Mouse (Mus musculus) limb, embryonic 13.5 days (tissue): Measurements from ENCODE around the gene Prrc2a. TPM values are rescaled to one million over a fixed set of nuclear protein-coding genes. Genes with fewer than 3 reads are reported as not detected.

ENCODE experiments used
- ATAC-seq: fragments of 200-750 bp; cut with Nextera tagmentation; 2 replicates; pipeline ENCODE4 v1.8.0; 2017; ENCODE audit warnings: low read depth, moderate number of reproducible peaks, moderate TSS enrichment; ENCODE audit not compliant: low FRiP score
- H3K27ac ChIP-seq: fragments of 300-500 bp; sonication (generic); 2 replicates; pipeline ENCODE4 v1.5.1; 2015; ENCODE audit warnings: inconsistent platforms, mild to moderate bottlenecking, moderate library complexity
- H3K27me3 ChIP-seq: fragments of 300-500 bp; sonication (generic); 2 replicates; pipeline ENCODE4 v1.6.1; 2015; ENCODE audit warnings: mild to moderate bottlenecking, inconsistent platforms
- H3K36me3 ChIP-seq: fragments of 300-500 bp; sonication (generic); 2 replicates; pipeline ENCODE4 v1.6.1; 2015; ENCODE audit warnings: inconsistent platforms, mild to moderate bottlenecking, moderate library complexity
- H3K4me1 ChIP-seq: fragments of 300-500 bp; sonication (generic); 2 replicates; pipeline ENCODE4 v1.6.1; 2015; ENCODE audit warnings: inconsistent platforms
- H3K4me2 ChIP-seq: fragments of 300-500 bp; sonication (generic); replicated peaks from 2 replicates; pipeline ENCODE4 v1.6.1; 2015; ENCODE audit warnings: inconsistent platforms, mild to moderate bottlenecking, moderate library complexity
- H3K4me3 ChIP-seq: fragments of 300-500 bp; sonication (generic); 2 replicates; pipeline ENCODE4 v1.5.1; 2015; ENCODE audit warnings: moderate library complexity, mild to moderate bottlenecking, inconsistent platforms
- H3K9ac ChIP-seq: fragments of 300-500 bp; sonication (generic); 2 replicates; pipeline ENCODE4 v1.6.1; 2015; ENCODE audit warnings: mild to moderate bottlenecking, inconsistent platforms
- H3K9me3 ChIP-seq: fragments of 300-500 bp; sonication (generic); 2 replicates; pipeline ENCODE4 v1.6.1; 2016; ENCODE audit warnings: inconsistent platforms
- WGBS: fragments of 180-500 bp; shearing (Covaris S2); methylation state at CpG from one replicate; pipeline ENCODE4 v1.1.7; 2015; 5-methylcytosine and 5-hydroxymethylcytosine counted together
- polyA plus RNA-seq: library from polyadenylated mRNA; unstranded; fragments of >200 nt; fragmentation: Nextera tagmentation; extraction: Ambion mirVana; gene quantifications from 2 replicates; pipeline ENCODE4 v1.2.1, GENCODE M21; 2015

Gene Prrc2a
- polyA plus RNA-seq, 1 experiment from 2014 or later, result 227 TPM

DNA sequence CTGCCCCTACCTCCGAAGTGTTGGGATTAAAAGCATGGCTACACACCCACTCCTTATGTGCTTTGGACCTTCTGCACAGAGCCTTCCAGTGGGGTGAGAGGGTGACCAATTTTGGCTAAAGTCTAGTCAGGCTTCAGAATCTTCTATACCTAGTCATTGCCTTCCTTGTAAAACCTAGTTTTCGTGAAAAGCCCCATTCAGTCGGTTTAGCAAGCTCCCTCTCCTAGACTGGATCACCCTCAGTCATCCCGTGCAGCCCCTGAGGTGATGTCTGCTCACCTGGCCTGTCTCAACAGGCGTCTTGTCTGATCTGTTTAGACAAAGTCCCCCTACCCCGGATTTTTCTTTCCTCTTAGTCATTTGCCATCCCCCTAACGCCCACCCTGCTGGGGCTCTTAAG lies 33.3 kb upstream of the Prrc2a start:
- no peak overlapping the region for H3K9ac ChIP-seq
- no peak overlapping the region for H3K27ac ChIP-seq
- no peak overlapping the region for H3K4me2 ChIP-seq
- H3K36me3 ChIP-seq, result no peaks in the 10 kb centered on the region
- ATAC-seq, result no peak
- H3K4me3 ChIP-seq, result no peak overlapping the region
- H3K27me3 ChIP-seq, result peaks cover 91% of the 10 kb centered on the region
- no peaks in the 10 kb centered on the region for H3K9me3 ChIP-seq
- WGBS, result 63% methylated on average over 7 of the region's 7 CpGs
- H3K4me1 ChIP-seq, result peaks cover 15% of the 10 kb centered on the region

GRCm38 (mm10) chr17:35197126-35197525 lies 32.4 kb upstream of the Prrc2a start:
- Histone ChIP-seq H3K4me1 (peaks cover 15% of the 10 kb centered on the region), H3K27ac (no peak overlapping the region), H3K27me3 (peaks cover 82% of the 10 kb centered on the region), H3K9me3 (no peaks in the 10 kb centered on the region), H3K9ac (no peak overlapping the region), H3K4me3 (no peak overlapping the region), H3K36me3 (no peaks in the 10 kb centered on the region), H3K4me2 (no peak overlapping the region)
- WGBS, result 33% methylated on average over 6 of the region's 6 CpGs
- ATAC-seq, result no peak

GRCm38 (mm10) chr17:35196321-35196641 lies 31.6 kb upstream of the Prrc2a start:
- H3K4me1 ChIP-seq, result peaks cover 15% of the 10 kb centered on the region
- H3K4me3 ChIP-seq, result peak overlapping the region; percentile 47
- peak overlapping the region; percentile 64 for H3K9ac ChIP-seq
- ATAC-seq, result no peak
- no peak overlapping the region for H3K27ac ChIP-seq
- peaks cover 74% of the 10 kb centered on the region for H3K27me3 ChIP-seq
- no peaks in the 10 kb centered on the region for H3K36me3 ChIP-seq
- no peaks in the 10 kb centered on the region for H3K9me3 ChIP-seq
- H3K4me2 ChIP-seq, result peak overlapping the region; percentile 79
- WGBS, result 34% methylated on average over 9 of the region's 9 CpGs

DNA sequence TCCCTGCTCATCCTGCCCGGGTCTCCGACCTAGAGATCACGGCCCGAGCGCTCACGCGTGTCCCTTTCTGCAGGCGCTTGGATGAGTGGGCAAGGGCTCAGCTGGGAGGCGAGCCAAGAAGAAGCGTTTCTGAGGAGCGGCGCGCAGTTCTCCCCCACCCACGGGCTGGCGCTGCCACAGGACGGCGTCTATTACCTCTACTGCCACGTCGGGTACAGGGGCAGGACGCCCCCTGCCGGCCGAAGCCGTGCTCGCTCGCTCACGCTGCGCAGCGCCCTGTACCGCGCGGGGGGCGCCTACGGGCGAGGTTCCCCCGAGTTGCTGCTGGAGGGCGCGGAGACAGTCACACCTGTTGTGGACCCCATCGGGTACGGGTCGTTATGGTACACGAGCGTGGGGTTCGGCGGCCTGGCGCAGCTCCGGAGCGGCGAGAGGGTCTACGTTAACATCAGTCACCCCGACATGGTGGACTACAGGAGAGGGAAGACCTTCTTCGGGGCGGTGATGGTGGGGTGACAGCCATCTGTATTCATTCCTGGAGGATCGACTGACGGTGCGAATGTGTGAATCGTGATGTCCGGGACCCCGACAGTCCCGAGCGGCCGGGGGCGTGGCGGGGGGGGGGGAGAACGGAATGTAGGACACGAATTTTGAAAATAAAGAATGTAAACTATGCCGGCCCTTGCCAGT lies 31.1 kb upstream of the Prrc2a start:
- peak; percentile 85 for ATAC-seq
- Histone ChIP-seq H3K27me3 (peaks cover 69% of the 10 kb centered on the region), H3K4me3 (peak overlapping the region; percentile 47), H3K4me2 (peak overlapping the region; percentile 79), H3K36me3 (no peaks in the 10 kb centered on the region), H3K9ac (peak overlapping the region; percentile 64), H3K4me1 (peaks cover 15% of the 10 kb centered on the region), H3K9me3 (no peaks in the 10 kb centered on the region), H3K27ac (no peak overlapping the region)
- 1% methylated on average over 66 of the region's 66 CpGs for WGBS

DNA sequence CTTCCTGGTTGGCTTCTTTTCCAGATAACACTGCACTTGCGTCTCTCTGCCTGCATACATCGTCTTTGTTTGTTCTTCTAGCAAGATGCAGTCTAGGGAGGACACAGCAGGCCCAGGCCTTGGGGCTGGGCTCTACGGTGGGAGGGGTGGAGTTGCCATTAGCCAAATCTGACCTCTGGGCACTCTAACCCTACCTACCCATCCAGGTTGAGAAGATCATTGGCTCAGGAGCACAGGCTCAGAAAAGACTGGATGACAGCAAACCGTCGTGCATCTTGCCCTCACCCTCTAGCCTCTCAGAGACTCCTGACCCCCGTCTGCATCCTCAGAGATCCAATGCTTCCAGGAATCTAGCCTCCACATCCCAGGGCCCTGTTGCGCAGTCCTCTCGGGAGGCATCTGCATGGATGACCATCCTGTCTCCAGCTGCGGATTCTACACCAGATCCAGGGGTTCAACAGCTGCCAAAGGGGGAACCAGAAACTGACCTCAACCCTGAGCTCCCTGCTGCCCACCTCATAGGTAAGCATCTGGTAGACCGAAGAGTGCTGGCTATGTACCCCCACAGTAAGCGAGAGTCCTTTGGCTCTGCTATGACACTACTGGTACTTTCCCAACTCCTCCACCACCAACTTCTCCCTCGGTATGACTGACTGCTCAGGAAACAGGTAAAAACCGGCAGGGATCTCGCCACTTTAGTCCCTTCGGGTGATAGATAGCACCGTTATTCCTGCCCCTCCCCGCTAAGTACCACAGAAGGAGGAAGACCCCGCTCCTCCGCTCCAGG lies 30.3 kb upstream of the Prrc2a start:
- Histone ChIP-seq H3K27me3 (peaks cover 61% of the 10 kb centered on the region), H3K36me3 (no peaks in the 10 kb centered on the region), H3K27ac (no peak overlapping the region), H3K4me2 (peak overlapping the region; percentile 79), H3K4me3 (peak overlapping the region; percentile 47), H3K9ac (peak overlapping the region; percentile 64), H3K9me3 (no peaks in the 10 kb centered on the region), H3K4me1 (peaks cover 15% of the 10 kb centered on the region)
- 40% methylated on average over 19 of the region's 19 CpGs for WGBS
- ATAC-seq, result no peak

- Histone ChIP-seq H3K9ac (peak within 1 kb of the TSS; percentile 43; the same call in 1 of the 2 replicates), H3K27ac (no peak within 1 kb of the TSS), H3K27me3 (peaks cover 55% of the 10 kb centered on the region), H3K4me1 (peaks cover 15% of the 10 kb centered on the region), H3K9me3 (no peaks in the 10 kb centered on the region), H3K4me3 (peak within 1 kb of the TSS; percentile 47), H3K36me3 (no peaks in the 10 kb centered on the region), H3K4me2 (peak within 1 kb of the TSS; percentile 79)
- ATAC-seq, result no peak
- 50% methylated on average over 24 of the region's 28 CpGs for WGBS
These were observed 29.5 kb upstream of the Prrc2a start, which contains the start of gene Ltb for GRCm38 (mm10) chr17:35193881-35194843. Gene Ltb, plus strand, starts transcription at chr17:35194439.

DNA sequence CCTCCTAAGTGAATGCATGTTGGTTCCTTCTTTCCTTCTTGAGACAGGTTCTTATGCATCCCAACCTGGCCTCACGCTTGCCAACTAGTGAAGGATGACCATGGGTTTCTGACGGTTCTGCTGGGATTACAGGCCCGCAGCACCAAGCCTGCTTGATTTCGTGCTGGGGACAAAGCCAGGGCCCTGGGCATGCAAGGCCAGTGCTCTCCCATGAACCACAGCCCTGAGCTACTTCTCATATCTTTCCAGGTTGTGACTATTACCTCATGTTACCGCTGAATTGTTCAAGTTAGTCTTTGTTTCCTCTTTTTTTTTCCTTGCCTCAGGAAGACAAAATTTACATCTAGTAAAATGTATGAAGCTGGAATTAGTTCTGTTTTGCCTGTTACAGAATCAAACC lies 28.2 kb upstream of the Prrc2a start:
- Histone ChIP-seq H3K9ac (no peak overlapping the region), H3K4me1 (peaks cover 15% of the 10 kb centered on the region), H3K27ac (no peak overlapping the region), H3K4me2 (no peak overlapping the region), H3K9me3 (no peaks in the 10 kb centered on the region), H3K27me3 (peaks cover 44% of the 10 kb centered on the region), H3K36me3 (no peaks in the 10 kb centered on the region), H3K4me3 (no peak overlapping the region)
- ATAC-seq, result no peak
- 84% methylated on average over 5 of the region's 5 CpGs for WGBS

- Histone ChIP-seq H3K27me3 (peaks cover 35% of the 10 kb centered on the region), H3K4me3 (no peak overlapping the region), H3K4me1 (peaks cover 16% of the 10 kb centered on the region), H3K4me2 (no peak overlapping the region), H3K9me3 (no peaks in the 10 kb centered on the region), H3K36me3 (no peaks in the 10 kb centered on the region), H3K9ac (no peak overlapping the region), H3K27ac (no peak overlapping the region)
- WGBS, result 58% methylated on average over 2 of the region's 2 CpGs
- ATAC-seq, result no peak
These were observed 27.0 kb upstream of the Prrc2a start for GRCm38 (mm10) chr17:35191723-35192122.

- Histone ChIP-seq H3K4me2 (no peak overlapping the region), H3K27ac (no peak overlapping the region), H3K27me3 (peaks cover 19% of the 10 kb centered on the region), H3K4me3 (no peak overlapping the region), H3K9ac (no peak overlapping the region), H3K4me1 (peaks cover 13% of the 10 kb centered on the region), H3K36me3 (no peaks in the 10 kb centered on the region), H3K9me3 (no peaks in the 10 kb centered on the region)
- 72% methylated on average over 4 of the region's 4 CpGs for WGBS
- ATAC-seq, result no peak
These were observed 25.4 kb upstream of the Prrc2a start for GRCm38 (mm10) chr17:35190096-35190495.

- H3K27ac ChIP-seq, result no peak overlapping the region
- no peak for ATAC-seq
- H3K4me2 ChIP-seq, result no peak overlapping the region
- H3K27me3 ChIP-seq, result peaks cover 10% of the 10 kb centered on the region
- no peak overlapping the region for H3K4me3 ChIP-seq
- peaks cover 10% of the 10 kb centered on the region for H3K4me1 ChIP-seq
- WGBS, result 62% methylated on average over 1 of the region's 1 CpGs
- no peaks in the 10 kb centered on the region for H3K36me3 ChIP-seq
- no peak overlapping the region for H3K9ac ChIP-seq
- no peaks in the 10 kb centered on the region for H3K9me3 ChIP-seq
These were observed 24.5 kb upstream of the Prrc2a start for GRCm38 (mm10) chr17:35189186-35189585.

- Histone ChIP-seq H3K4me3 (no peak within 1 kb of the TSS), H3K4me1 (peaks cover 10% of the 10 kb centered on the region), H3K9me3 (no peaks in the 10 kb centered on the region), H3K36me3 (no peaks in the 10 kb centered on the region), H3K27me3 (no peaks in the 10 kb centered on the region), H3K9ac (no peak within 1 kb of the TSS), H3K4me2 (no peak within 1 kb of the TSS), H3K27ac (peak within 1 kb of the TSS; percentile 22; the same call in 1 of the 2 replicates)
- ATAC-seq, result no peak
- 72% methylated on average over 7 of the region's 7 CpGs for WGBS
These were observed 23.4 kb upstream of the Prrc2a start, which contains the start of gene Lst1 for GRCm38 (mm10) chr17:35187959-35188610. Gene Lst1, minus strand, starts transcription at chr17:35188439.
